Mouse (Mus musculus) testis, adult 2 months (tissue): ENCODE measurements around the gene Gys1.
A peak's percentile ranks its signal among the peaks of the same experiment; 100 is the strongest.

Experiments
- CTCF ChIP-seq: fragments of 200-500 bp; IDR thresholded peaks from 2 replicates; pipeline ENCODE4 v1.5.1; 2012; ENCODE audit warnings: low read depth, mild to moderate bottlenecking, inconsistent platforms, low read length, moderate library complexity; ENCODE audit not compliant: control insufficient read depth, insufficient read depth, insufficient replicate concordance
- POLR2A ChIP-seq: fragments of 200-500 bp; IDR thresholded peaks from 2 replicates; pipeline ENCODE4 v1.6.1; 2012; ENCODE audit warnings: low read depth, mild to moderate bottlenecking, inconsistent platforms, low read length, moderate library complexity; ENCODE audit not compliant: control insufficient read depth

GRCm38 (mm10) chr7:45481374-45481927, 46.8 kb downstream of the Gys1 start, which contains the start of gene Tulp2:
- TF ChIP-seq CTCF: no peak
- peak; percentile 57; the same call in 1 of the 2 replicates for TF ChIP-seq POLR2A
